Mouse (Mus musculus) liver, embryonic 12.5 days (tissue): Measurements from ENCODE around the gene Rras. TPM values are rescaled to one million over a fixed set of nuclear protein-coding genes. Genes with fewer than 3 reads are reported as not detected.
"Not testable (repeated sequence)": the region's sequence is repeated elsewhere in the genome, so short reads cannot be mapped to it uniquely, and the experiment has no call there.

Experiments used
- ATAC-seq: fragments of 200-750 bp; cut with Nextera tagmentation; 2 replicates; pipeline ENCODE4 v1.8.0; 2017; ENCODE audit warnings: moderate number of reproducible peaks, mild to moderate bottlenecking, moderate library complexity
- H3K27ac ChIP-seq: fragments of 300-500 bp; sonication (generic); 2 replicates; pipeline ENCODE4 v1.5.1; 2016; ENCODE audit warnings: mild to moderate bottlenecking
- H3K27me3 ChIP-seq: fragments of 300-500 bp; sonication (generic); replicated peaks from 2 replicates; pipeline ENCODE4 v1.6.1; 2016; ENCODE audit warnings: mild to moderate bottlenecking, moderate library complexity
- H3K36me3 ChIP-seq: fragments of 300-500 bp; sonication (generic); 2 replicates; pipeline ENCODE4 v1.6.1; 2016; ENCODE audit warnings: mild to moderate bottlenecking, moderate library complexity
- H3K4me1 ChIP-seq: fragments of 300-500 bp; sonication (generic); 2 replicates; pipeline ENCODE4 v1.6.1; 2016
- H3K4me2 ChIP-seq: fragments of 300-500 bp; sonication (generic); 2 replicates; pipeline ENCODE4 v1.6.1; 2016; ENCODE audit warnings: mild to moderate bottlenecking, moderate library complexity
- H3K4me3 ChIP-seq: fragments of 300-500 bp; sonication (generic); 2 replicates; pipeline ENCODE4 v1.5.1; 2016; ENCODE audit warnings: mild to moderate bottlenecking, moderate library complexity
- H3K9ac ChIP-seq: fragments of 300-500 bp; sonication (generic); 2 replicates; pipeline ENCODE4 v1.6.1; 2016; ENCODE audit warnings: mild to moderate bottlenecking, moderate library complexity
- H3K9me3 ChIP-seq: fragments of 300-500 bp; sonication (generic); replicated peaks from 2 replicates; pipeline ENCODE4 v1.6.1; 2016; ENCODE audit warnings: mild to moderate bottlenecking, moderate library complexity
- WGBS: fragments of 180-500 bp; shearing (Covaris S2); methylation state at CpG from one replicate; pipeline ENCODE4 v1.1.7; 2016; ENCODE audit not compliant: insufficient replicate concordance; 5-methylcytosine and 5-hydroxymethylcytosine counted together
- polyA plus RNA-seq: library from polyadenylated mRNA; unstranded; fragments of >200 nt; fragmentation: Nextera tagmentation; extraction: Ambion mirVana; gene quantifications from 2 replicates; pipeline ENCODE4 v1.2.1, GENCODE M21; 2016

Rras gene
- polyA plus RNA-seq, 1 experiment from 2014 or later = 13.9 TPM

GRCm38 (mm10) chr7:45015957-45016612 is 1.7 kb upstream of the Rras start, which contains the start of gene Scaf1:
Gene Scaf1, minus strand, starts transcription at chr7:45016363.
- H3K27ac ChIP-seq = peak within 1 kb of the TSS; percentile 92
- H3K4me1 ChIP-seq = peaks cover 53% of the 10 kb centered on the region
- no peaks in the 10 kb centered on the region for H3K9me3 ChIP-seq
- ATAC-seq = peak; percentile 82
- peak within 1 kb of the TSS; percentile 98 for H3K4me2 ChIP-seq
- H3K4me3 ChIP-seq = peak within 1 kb of the TSS; percentile 93
- 1% methylated on average over 69 of the region's 69 CpGs for WGBS
- peaks cover 33% of the 10 kb centered on the region for H3K27me3 ChIP-seq
- peaks cover 29% of the 10 kb centered on the region for H3K36me3 ChIP-seq
- H3K9ac ChIP-seq = peak within 1 kb of the TSS; percentile 96

GRCm38 (mm10) chr7:45016761-45017160 is 1.0 kb upstream of the Rras start:
- ATAC-seq = no peak
- Histone ChIP-seq H3K4me2 (peak overlapping the region; percentile 98), H3K27me3 (peaks cover 36% of the 10 kb centered on the region), H3K9ac (peak overlapping the region; percentile 96), H3K36me3 (peaks cover 22% of the 10 kb centered on the region), H3K4me3 (peak overlapping the region; percentile 93), H3K9me3 (no peaks in the 10 kb centered on the region), H3K27ac (peak overlapping the region; percentile 92), H3K4me1 (peaks cover 53% of the 10 kb centered on the region)
- WGBS = 2% methylated on average over 4 of the region's 4 CpGs

GRCm38 (mm10) chr7:45019031-45019571 is 1.3 kb downstream of the Rras start:
- Histone ChIP-seq H3K27me3 (peaks cover 36% of the 10 kb centered on the region), H3K4me3 (peak overlapping the region; percentile 93; the same call in 1 of the 2 replicates), H3K9me3 (no peaks in the 10 kb centered on the region), H3K4me1 (peaks cover 35% of the 10 kb centered on the region), H3K9ac (no peak overlapping the region), H3K36me3 (no peaks in the 10 kb centered on the region; the same call in 1 of the 2 replicates), H3K4me2 (peak overlapping the region; percentile 98), H3K27ac (0 out of 2 replicates have a peak overlapping the region, but pooled peaks have one; percentile 13)
- WGBS = 18% methylated on average over 8 of the region's 8 CpGs
- no peak for ATAC-seq

- ATAC-seq = no peak
- WGBS = 58% methylated on average over 9 of the region's 9 CpGs
- no peak overlapping the region for H3K4me2 ChIP-seq
- no peaks in the 10 kb centered on the region for H3K9me3 ChIP-seq
- H3K36me3 ChIP-seq = no peaks in the 10 kb centered on the region
- H3K27me3 ChIP-seq = peaks cover 36% of the 10 kb centered on the region
- peaks cover 24% of the 10 kb centered on the region for H3K4me1 ChIP-seq
- no peak overlapping the region for H3K4me3 ChIP-seq
- no peak overlapping the region for H3K27ac ChIP-seq
- H3K9ac ChIP-seq = no peak overlapping the region
Measured at GRCm38 (mm10) chr7:45020225-45020624, 2.5 kb downstream of the Rras start.

- H3K4me2 ChIP-seq, ATAC-seq, H3K4me1 ChIP-seq, H3K9ac ChIP-seq, H3K27ac ChIP-seq, H3K9me3 ChIP-seq, H3K4me3 ChIP-seq: not testable (repeated sequence)
- 62% methylated on average over 5 of the region's 5 CpGs for WGBS
- H3K36me3 ChIP-seq = peaks cover 19% of the 10 kb centered on the region
- peaks cover 27% of the 10 kb centered on the region for H3K27me3 ChIP-seq
Measured at GRCm38 (mm10) chr7:45023711-45024110, 6.0 kb downstream of the Rras start.

- Histone ChIP-seq H3K9ac (no peak overlapping the region), H3K4me1 (no peaks in the 10 kb centered on the region; the same call in 1 of the 2 replicates), H3K36me3 (peaks cover 28% of the 10 kb centered on the region), H3K4me3 (no peak overlapping the region), H3K27ac (no peak overlapping the region), H3K4me2 (no peak overlapping the region), H3K27me3 (peaks cover 18% of the 10 kb centered on the region), H3K9me3 (no peaks in the 10 kb centered on the region)
- ATAC-seq = no peak
- 68% methylated on average over 15 of the region's 15 CpGs for WGBS
Measured at GRCm38 (mm10) chr7:45024281-45025248, 6.8 kb downstream of the Rras start.

GRCm38 (mm10) chr7:45025601-45026220 is 8.0 kb downstream of the Rras start:
- Histone ChIP-seq H3K4me3 (no peak overlapping the region), H3K27ac (no peak overlapping the region), H3K4me1 (no peaks in the 10 kb centered on the region; the same call in 1 of the 2 replicates), H3K36me3 (peaks cover 39% of the 10 kb centered on the region), H3K27me3 (peaks cover 7% of the 10 kb centered on the region), H3K9me3 (no peaks in the 10 kb centered on the region), H3K9ac (no peak overlapping the region), H3K4me2 (no peak overlapping the region)
- WGBS = 62% methylated on average over 8 of the region's 8 CpGs
- no peak for ATAC-seq

- Histone ChIP-seq H3K9ac (no peak overlapping the region), H3K4me3 (no peak overlapping the region), H3K27me3 (peaks cover 2% of the 10 kb centered on the region), H3K9me3 (no peaks in the 10 kb centered on the region), H3K4me2 (no peak overlapping the region), H3K4me1 (no peaks in the 10 kb centered on the region; the same call in 1 of the 2 replicates), H3K36me3 (peaks cover 45% of the 10 kb centered on the region), H3K27ac (no peak overlapping the region)
- no peak for ATAC-seq
- 70% methylated on average over 2 of the region's 2 CpGs for WGBS
Measured at GRCm38 (mm10) chr7:45026256-45026655, 8.5 kb downstream of the Rras start.

- H3K4me2 ChIP-seq = no peak overlapping the region
- no peak for ATAC-seq
- no peaks in the 10 kb centered on the region; the same call in 1 of the 2 replicates for H3K4me1 ChIP-seq
- no peaks in the 10 kb centered on the region for H3K9me3 ChIP-seq
- H3K27me3 ChIP-seq = no peaks in the 10 kb centered on the region
- no peak overlapping the region for H3K9ac ChIP-seq
- no peak overlapping the region for H3K4me3 ChIP-seq
- H3K36me3 ChIP-seq = peaks cover 60% of the 10 kb centered on the region
- WGBS = 76% methylated on average over 9 of the region's 9 CpGs
- no peak overlapping the region for H3K27ac ChIP-seq
Measured at GRCm38 (mm10) chr7:45027761-45028160, 10.0 kb downstream of the Rras start.

GRCm38 (mm10) chr7:45028351-45028750 is 10.6 kb downstream of the Rras start:
- Histone ChIP-seq H3K27me3 (no peaks in the 10 kb centered on the region), H3K9me3 (no peaks in the 10 kb centered on the region), H3K9ac (no peak overlapping the region), H3K27ac (no peak overlapping the region), H3K4me2 (no peak overlapping the region), H3K4me3 (no peak overlapping the region), H3K4me1 (no peaks in the 10 kb centered on the region; the same call in 1 of the 2 replicates), H3K36me3 (peaks cover 66% of the 10 kb centered on the region)
- ATAC-seq = no peak
- WGBS = 78% methylated on average over 11 of the region's 11 CpGs

GRCm38 (mm10) chr7:45029995-45030394 is 12.2 kb downstream of the Rras start:
- no peak for ATAC-seq
- H3K4me1 ChIP-seq = no peaks in the 10 kb centered on the region; the same call in 1 of the 2 replicates
- H3K9me3 ChIP-seq = no peaks in the 10 kb centered on the region
- WGBS = 82% methylated on average over 6 of the region's 6 CpGs
- H3K9ac ChIP-seq = no peak overlapping the region
- no peaks in the 10 kb centered on the region for H3K27me3 ChIP-seq
- H3K36me3 ChIP-seq = peaks cover 82% of the 10 kb centered on the region
- no peak overlapping the region for H3K4me2 ChIP-seq
- H3K4me3 ChIP-seq = no peak overlapping the region
- no peak overlapping the region for H3K27ac ChIP-seq
